Mouse (Mus musculus) bone marrow, adult 2 months (tissue): ENCODE measurements at regions not wholly inside any gene's neighbourhood (a gene's known extent, or its start where the extent isn't known, plus 50 kb on each side); places are given as distances from the start of the nearest gene placed in this dataset.

Source experiments
- CTCF ChIP-seq: fragments of 200-500 bp; IDR thresholded peaks from 2 replicates; pipeline ENCODE4 v1.5.1; 2011; ENCODE audit warnings: low read length, control low read depth; ENCODE audit not compliant: control insufficient read depth, insufficient read depth
- POLR2A ChIP-seq: fragments of 200-500 bp; IDR thresholded peaks from 2 replicates; pipeline ENCODE4 v1.6.1; 2011; ENCODE audit warnings: low read depth, mild to moderate bottlenecking, control low read depth, low read length, borderline replicate concordance; ENCODE audit not compliant: control insufficient read depth

GRCm38 (mm10) chr4:124326301-124326700, 284.3 kb downstream of the 3100002H09Rik start:
- TF ChIP-seq POLR2A = no peak
- TF ChIP-seq CTCF = no peak
